Mouse (Mus musculus): ENCODE results near the gene Mmp15. TPM values are rescaled to one million over a fixed set of nuclear protein-coding genes. Genes with fewer than 3 reads are reported as not detected.

Gene Mmp15
- total RNA-seq (2021) = 10 to 100 TPM; 13.8 to 17.0 TPM
- long read RNA-seq, experiment 1, full-length matches to known transcripts = 38 of 55 reads
- long read RNA-seq, experiment 1, partial matches to known transcripts = 11 of 55 reads
- long read RNA-seq, experiment 1, other reads (novel, unspliced or antisense) = 6 of 55 reads
- long read RNA-seq, experiment 2, full-length matches to known transcripts = 23 of 28 reads
- long read RNA-seq, experiment 2, partial matches to known transcripts = 5 of 28 reads
- long read RNA-seq, experiment 2, other reads (novel, unspliced or antisense) = 0 of 28 reads

GRCm38 (mm10) chr8:95352151-95352870 is at the start of gene Mmp15:
Gene Mmp15, plus strand, starts transcription at chr8:95352268.
- intact Hi-C loops (cut with DNase I) = no loop called here
- peak; percentile 91 for DNase-seq
- Histone ChIP-seq H3K4me3 (peak within 1 kb of the TSS; percentile 78), H3K27ac (peak within 1 kb of the TSS; percentile 94)
- peak; percentile 13; the same call in 1 of the 2 replicates for TF ChIP-seq CTCF (IDR thresholded peaks at IDR 0.05)

DNA sequence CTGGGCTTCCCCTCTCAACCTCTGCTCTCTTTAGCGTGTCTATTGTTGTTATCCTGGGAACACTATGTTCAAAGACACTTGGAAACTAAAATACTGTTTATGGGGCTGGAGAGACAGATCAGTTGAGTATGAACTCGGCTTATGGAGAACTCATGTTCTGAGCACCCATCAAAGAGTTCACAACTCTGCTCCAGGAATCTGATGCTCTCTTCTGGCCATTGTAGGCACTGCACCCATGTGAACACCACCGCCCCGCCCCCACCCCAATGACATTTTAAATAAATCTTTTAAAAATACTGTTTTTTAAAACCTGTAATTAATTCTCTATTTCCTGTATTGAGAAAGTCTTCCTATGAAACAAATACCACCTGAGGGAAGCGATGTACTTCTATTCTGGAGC is 49.7 kb upstream of the Mmp15 start:
- Histone ChIP-seq H3K27ac (no peak overlapping the region), H3K4me3 (no peak overlapping the region)
- intact Hi-C loops (cut with DNase I) = loop anchor here (2.0 kb wide), 1 partner anchor 48 kb away; no protein-coding TSS in a partner anchor
- peak; percentile 83 for TF ChIP-seq CTCF (IDR thresholded peaks at IDR 0.05)
- peak; percentile 44 for DNase-seq

DNA sequence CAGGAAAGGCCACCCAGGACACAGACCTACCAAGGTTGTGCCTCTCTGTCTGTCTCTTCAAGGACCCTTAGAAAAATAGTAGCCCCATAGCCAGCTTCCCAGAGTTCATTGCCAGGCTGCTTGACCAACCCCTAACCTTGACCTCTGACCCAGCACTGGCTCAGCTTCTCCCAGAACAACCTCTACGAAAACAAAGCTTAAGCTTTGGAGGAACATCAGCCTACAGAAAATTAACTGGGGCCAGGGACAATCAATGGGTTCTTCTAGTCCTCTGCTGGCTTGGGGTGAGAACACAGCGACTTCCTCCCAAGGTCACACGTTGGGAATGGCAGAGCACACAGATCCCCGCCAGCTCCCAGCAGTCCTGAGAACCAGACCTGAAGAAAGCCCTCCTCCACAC is 46.5 kb upstream of the Mmp15 start:
- TF ChIP-seq CTCF (IDR thresholded peaks at IDR 0.05) = no peak
- no peak for DNase-seq
- Histone ChIP-seq H3K27ac (no peak overlapping the region), H3K4me3 (no peak overlapping the region)
- intact Hi-C loops (cut with DNase I) = no loop called here

- DNase-seq = no peak
- intact Hi-C loops (cut with DNase I) = no loop called here
- no peak within 1 kb of the TSS for H3K27ac ChIP-seq
- no peak for TF ChIP-seq CTCF (IDR thresholded peaks at IDR 0.05)
- no peak within 1 kb of the TSS for H3K4me3 ChIP-seq
Measured at GRCm38 (mm10) chr8:95306431-95306830, 45.6 kb upstream of the Mmp15 start, which contains the start of gene Cngb1. Gene Cngb1, minus strand, starts transcription at chr8:95306585.

GRCm38 (mm10) chr8:95310342-95310970 is 41.6 kb upstream of the Mmp15 start, which contains the start of gene Tepp:
Gene Tepp, plus strand, starts transcription at chr8:95310566.
- no peak for DNase-seq
- TF ChIP-seq CTCF (IDR thresholded peaks at IDR 0.05) = no peak
- intact Hi-C loops (cut with DNase I) = no loop called here
- no peak within 1 kb of the TSS for H3K27ac ChIP-seq
- no peak within 1 kb of the TSS for H3K4me3 ChIP-seq

GRCm38 (mm10) chr8:95312836-95313235 is 39.2 kb upstream of the Mmp15 start:
- DNase-seq = peak; percentile 51
- peak; percentile 57 for TF ChIP-seq CTCF (IDR thresholded peaks at IDR 0.05)
- Histone ChIP-seq H3K27ac (no peak overlapping the region), H3K4me3 (no peak overlapping the region)
- intact Hi-C loops (cut with DNase I) = no loop called here

- no peak for TF ChIP-seq CTCF (IDR thresholded peaks at IDR 0.05)
- intact Hi-C loops (cut with DNase I) = no loop called here
- H3K27ac ChIP-seq = no peak overlapping the region
- no peak overlapping the region for H3K4me3 ChIP-seq
- DNase-seq = no peak
Measured at GRCm38 (mm10) chr8:95313857-95314256, 38.2 kb upstream of the Mmp15 start.

DNA sequence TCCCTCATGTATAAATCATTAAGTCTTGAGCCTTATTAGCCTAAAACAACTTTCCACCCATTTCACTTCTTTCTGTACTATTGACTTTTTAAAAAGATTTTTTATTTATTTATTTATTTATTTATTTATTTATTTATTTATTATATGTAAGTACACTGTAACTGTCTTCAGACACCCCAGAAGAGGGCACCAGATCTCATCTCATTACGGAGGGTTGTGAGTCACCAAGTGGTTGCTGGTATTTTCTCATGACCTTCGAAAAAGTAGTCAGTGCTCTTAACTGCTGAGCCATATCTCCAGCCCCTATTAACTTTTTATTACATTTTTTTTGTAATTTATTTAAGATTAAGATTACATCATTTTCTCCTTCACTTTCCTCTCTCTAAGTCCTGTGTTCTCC is 37.4 kb upstream of the Mmp15 start:
- H3K4me3 ChIP-seq = no peak overlapping the region
- intact Hi-C loops (cut with DNase I) = no loop called here
- no peak for DNase-seq
- TF ChIP-seq CTCF (IDR thresholded peaks at IDR 0.05) = 0 out of 2 replicates have a peak, but pooled peaks have one; percentile 16
- H3K27ac ChIP-seq = no peak overlapping the region

DNA sequence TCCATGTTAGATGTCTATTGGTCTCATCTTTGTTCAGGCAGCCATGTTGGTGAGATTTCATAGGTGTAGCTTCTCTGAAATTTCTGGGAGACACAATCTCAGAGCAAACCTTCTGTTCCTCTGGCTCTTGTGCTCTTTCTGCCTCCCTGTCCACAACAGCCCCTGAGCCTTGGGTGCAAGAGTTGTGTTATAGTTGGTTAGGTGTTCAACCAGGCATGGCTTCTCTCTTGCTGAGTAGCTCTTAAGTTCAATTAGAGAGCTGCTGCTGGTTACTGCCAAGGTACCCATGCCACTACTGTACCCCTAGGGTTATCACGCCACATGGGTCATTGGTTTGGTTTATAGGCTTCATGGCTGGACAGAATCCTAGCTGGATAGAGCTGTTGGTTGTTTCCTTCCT is 36.7 kb upstream of the Mmp15 start:
- H3K4me3 ChIP-seq = no peak overlapping the region
- H3K27ac ChIP-seq = no peak overlapping the region
- no peak for DNase-seq
- no peak for TF ChIP-seq CTCF (IDR thresholded peaks at IDR 0.05)
- intact Hi-C loops (cut with DNase I) = no loop called here

DNA sequence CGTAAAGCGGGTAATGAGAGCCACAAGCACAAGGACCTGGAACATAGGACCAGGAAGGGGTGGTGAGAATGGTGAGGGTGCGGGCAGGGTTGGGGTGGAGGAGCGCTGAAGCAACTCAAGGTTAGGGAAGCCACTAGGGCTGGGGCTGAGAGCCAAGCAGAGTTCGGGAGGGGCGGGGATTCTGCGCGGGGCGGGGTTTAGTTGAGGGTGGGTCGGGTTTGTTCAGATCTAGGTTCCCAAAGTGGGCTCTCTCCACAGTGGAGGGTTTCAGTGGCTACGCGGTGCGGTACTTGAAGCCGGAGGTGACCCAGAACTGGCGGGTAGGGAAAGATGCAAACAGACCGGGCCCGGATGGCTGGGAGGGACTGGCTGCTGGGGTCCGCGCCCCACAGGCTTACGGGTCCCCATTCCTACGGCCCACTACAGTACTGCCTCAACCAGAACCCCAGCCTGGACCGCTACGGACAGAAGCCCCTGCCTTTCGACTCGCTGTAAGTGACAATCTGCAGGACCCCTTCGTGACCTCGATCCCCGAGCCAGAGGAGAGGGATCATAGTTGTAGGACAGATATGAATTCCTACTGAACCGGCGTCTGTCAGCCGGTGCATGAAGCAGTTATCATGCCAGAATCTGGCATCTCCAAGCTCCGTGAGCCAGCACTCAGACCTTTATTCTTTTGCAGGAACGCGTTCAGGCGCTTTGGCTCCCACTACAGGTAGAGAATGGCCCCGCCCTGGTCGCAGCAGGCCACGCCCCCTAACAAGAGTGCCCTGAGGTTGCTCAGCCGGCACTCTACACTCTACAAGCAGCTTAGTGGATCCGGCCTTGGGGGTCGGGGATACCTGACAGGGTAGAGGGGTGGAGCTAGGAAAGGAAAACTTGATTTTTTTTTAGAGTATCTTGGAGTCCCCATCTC is 31.6 kb upstream of the Mmp15 start:
- TF ChIP-seq CTCF (IDR thresholded peaks at IDR 0.05) = peak; percentile 39; the same call in 1 of the 2 replicates
- peak overlapping the region; percentile 69 for H3K4me3 ChIP-seq
- peak; percentile 61 for DNase-seq
- no peak overlapping the region for H3K27ac ChIP-seq
- intact Hi-C loops (cut with DNase I) = no loop called here

- no peak overlapping the region for H3K27ac ChIP-seq
- intact Hi-C loops (cut with DNase I) = no loop called here
- DNase-seq = no peak
Measured at GRCm38 (mm10) chr8:95323201-95323600, 28.9 kb upstream of the Mmp15 start.

DNA sequence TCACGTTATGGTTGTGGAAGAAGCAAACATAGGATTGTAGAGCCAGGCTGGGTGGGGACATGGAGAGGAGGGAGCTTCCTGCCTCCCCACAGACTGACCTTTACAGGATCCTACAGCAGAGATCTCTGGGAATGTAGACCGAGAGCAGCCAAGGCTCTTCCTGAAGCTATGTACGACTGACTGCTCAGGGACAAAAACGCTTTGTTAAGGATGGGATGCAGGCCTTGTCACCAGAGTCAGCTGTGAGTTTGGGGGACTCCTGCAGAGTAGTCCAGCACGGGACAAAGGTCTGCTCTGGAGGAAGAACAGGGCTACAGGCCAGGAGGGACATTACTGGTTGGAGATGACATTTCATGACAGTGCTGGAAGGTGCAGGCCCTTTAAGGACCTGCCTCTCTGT is 27.4 kb upstream of the Mmp15 start:
- H3K4me3 ChIP-seq = no peak overlapping the region
- intact Hi-C loops (cut with DNase I) = no loop called here
- no peak for DNase-seq
- no peak for TF ChIP-seq CTCF (IDR thresholded peaks at IDR 0.05)
- no peak overlapping the region; the same call in 1 of the 2 replicates for H3K27ac ChIP-seq

More at GRCm38 (mm10) chr8:95323201-95323600, 28.9 kb upstream of the Mmp15 start:
- no peak overlapping the region for H3K4me3 ChIP-seq
- no peak for TF ChIP-seq CTCF (IDR thresholded peaks at IDR 0.05)
